In the genomic region with DNA sequence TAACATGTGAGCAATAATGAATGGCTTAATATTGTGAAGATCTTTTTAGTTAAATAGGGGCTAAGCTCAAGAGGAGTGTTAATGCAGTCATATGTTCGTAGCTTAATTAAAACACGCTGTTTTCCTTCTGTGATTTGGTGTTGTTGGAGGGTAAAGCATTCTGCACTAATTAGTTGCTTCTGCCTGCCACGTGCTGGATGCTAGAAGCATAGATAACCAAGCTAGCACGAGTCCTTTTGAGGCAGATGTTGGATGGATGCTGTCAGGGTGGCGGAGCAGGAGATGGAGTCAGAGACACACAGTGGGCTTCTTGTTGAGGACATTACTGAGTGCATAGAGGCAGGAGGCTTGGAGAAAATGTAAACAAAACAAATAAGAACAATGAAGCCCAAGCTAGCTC, we compare ENCODE assay signal across 30 mouse cellular contexts. TPM values are rescaled to one million over a fixed set of nuclear protein-coding genes. Genes with fewer than 3 reads are reported as not detected.
DNase-seq lines count a peak whose midpoint lies in the region; ATAC-seq and TF ChIP-seq lines count a peak whose summit lies in the region.
"Had no signal": no experiment of that assay in that cellular context is flagged by ENCODE, and none has a peak within 500 bp of the region (broad histone marks: within the 10 kb centered on the region; RNA-seq: fewer than 3 reads in every experiment).

No protein-coding gene starts in this region.

- no peaks in the 10 kb centered on the region for H3K9me3 ChIP-seq in forebrain, embryonic 15.5 days
- H3K9me3 ChIP-seq in forebrain, embryonic 11.5 days (ENCODE audit: control insufficient read depth, low read length) = no peaks in the 10 kb centered on the region
- no peaks in the 10 kb centered on the region for H3K9me3 ChIP-seq in midbrain, embryonic 14.5 days (ENCODE audit: control insufficient read depth, low read length)
- no peaks in the 10 kb centered on the region for H3K9me3 ChIP-seq in midbrain, embryonic 11.5 days (ENCODE audit: control insufficient read depth, low read length)
- H3K9me3 ChIP-seq in lung, postnatal 0 days (ENCODE audit: low read length) = no peaks in the 10 kb centered on the region
- H3K9me3 ChIP-seq: embryonic facial prominence, embryonic 12.5 days; embryonic facial prominence, embryonic 15.5 days; heart, embryonic 12.5 days; heart, embryonic 15.5 days; hindbrain, embryonic 10.5 days; hindbrain, embryonic 13.5 days had no signal

- peak overlapping the region; percentile 31; the same call in 1 of the 2 replicates for H3K27ac ChIP-seq in forebrain, embryonic 15.5 days (replicated peaks)
- no peak overlapping the region for H3K27ac ChIP-seq in forebrain, embryonic 11.5 days (ENCODE audit: low read depth, low read length)
- H3K27ac ChIP-seq in midbrain, embryonic 14.5 days (replicated peaks; ENCODE audit: low read depth, low read length) = 0 out of 2 replicates have a peak overlapping the region, but pooled peaks have one; percentile 5
- no peak overlapping the region for H3K27ac ChIP-seq in midbrain, embryonic 11.5 days (ENCODE audit: low read depth, low read length)
- H3K27ac ChIP-seq in lung, postnatal 0 days (ENCODE audit: low read length) = no peak overlapping the region
- H3K27ac ChIP-seq: embryonic facial prominence, embryonic 12.5 days; embryonic facial prominence, embryonic 15.5 days; heart, embryonic 15.5 days; hindbrain, embryonic 10.5 days; hindbrain, embryonic 13.5 days had no signal

- no peak for DNase-seq in forebrain, embryonic 11.5 days (ENCODE audit: low spot score)
- DNase-seq in midbrain, embryonic 14.5 days = no peak
- no peak for DNase-seq in midbrain, embryonic 11.5 days (ENCODE audit: low spot score, missing footprints)
- DNase-seq in brain, embryonic 14.5 days (ENCODE audit: low read depth) = peak; percentile 57
- peak; percentile 8 for DNase-seq in brain, embryonic 18.5 days (ENCODE audit: low read depth, low spot score)
- DNase-seq in layer of hippocampus, adult 18-20 months (ENCODE audit: low spot score in 2 of 2) = no peak
- no peak for DNase-seq in lung, postnatal 0 days (ENCODE audit: low spot score)
- DNase-seq: adrenal gland, adult 2 months; adrenal gland, postnatal 14 days; cerebellum, adult 11 months; cerebellum, adult 2 months; cerebellum, adult 9-11 months; cerebellum, postnatal 25 days; gastrocnemius, postnatal 10 days; gastrocnemius, postnatal 36 days; heart, postnatal 10 days; heart, postnatal 36 days had no signal

- no peak for TF ChIP-seq EP300 in lung, postnatal 0 days (IDR thresholded peaks at IDR 0.05)

- ATAC-seq in forebrain, embryonic 15.5 days (replicated peaks) = no peak
- ATAC-seq in forebrain, embryonic 11.5 days (replicated peaks; ENCODE audit: low FRiP score) = no peak
- no peak for ATAC-seq in midbrain, embryonic 14.5 days (ENCODE audit: low FRiP score, low TSS enrichment)
- no peak for ATAC-seq in midbrain, embryonic 11.5 days (ENCODE audit: low FRiP score)
- ATAC-seq in lung, postnatal 0 days = no peak
- ATAC-seq: CD4-positive, CD25-positive, alpha-beta regulatory T cell, adult 4 months; intestine, postnatal 0 days had no signal

- no peaks in the 10 kb centered on the region for H3K27me3 ChIP-seq in forebrain, embryonic 15.5 days
- H3K27me3 ChIP-seq in forebrain, embryonic 11.5 days (ENCODE audit: control insufficient read depth, insufficient read depth, low read length) = no peaks in the 10 kb centered on the region
- H3K27me3 ChIP-seq in midbrain, embryonic 14.5 days (ENCODE audit: control insufficient read depth, insufficient read depth, low read length) = no peaks in the 10 kb centered on the region
- no peaks in the 10 kb centered on the region for H3K27me3 ChIP-seq in midbrain, embryonic 11.5 days (ENCODE audit: control insufficient read depth, insufficient read depth, low read length)
- H3K27me3 ChIP-seq in lung, postnatal 0 days (replicated peaks; ENCODE audit: insufficient read depth, low read length) = no peaks in the 10 kb centered on the region
- H3K27me3 ChIP-seq: embryonic facial prominence, embryonic 12.5 days; embryonic facial prominence, embryonic 15.5 days; heart, embryonic 12.5 days; heart, embryonic 15.5 days; hindbrain, embryonic 13.5 days had no signal

- H3K4me2 ChIP-seq in forebrain, embryonic 15.5 days (replicated peaks) = no peak overlapping the region
- no peak overlapping the region for H3K4me2 ChIP-seq in forebrain, embryonic 11.5 days (ENCODE audit: low read depth, low read length, severe bottlenecking)
- no peak overlapping the region for H3K4me2 ChIP-seq in midbrain, embryonic 14.5 days (ENCODE audit: low read length)
- H3K4me2 ChIP-seq in midbrain, embryonic 11.5 days = no peak overlapping the region
- no peak overlapping the region for H3K4me2 ChIP-seq in lung, postnatal 0 days (replicated peaks; ENCODE audit: low read depth, low read length)
- H3K4me2 ChIP-seq: embryonic facial prominence, embryonic 12.5 days; embryonic facial prominence, embryonic 15.5 days; heart, embryonic 12.5 days; heart, embryonic 15.5 days; hindbrain, embryonic 13.5 days had no signal

- TF ChIP-seq POLR2A in brain, embryonic 14.5 days (IDR thresholded peaks at IDR 0.05; ENCODE audit: borderline replicate concordance, extremely low read depth, insufficient read depth, insufficient read length, poor library complexity, severe bottlenecking) = no peak

- peaks cover 22% of the 10 kb centered on the region for H3K36me3 ChIP-seq in forebrain, embryonic 15.5 days
- H3K36me3 ChIP-seq in forebrain, embryonic 11.5 days (ENCODE audit: control insufficient read depth, insufficient read depth, low read length) = peaks cover 5% of the 10 kb centered on the region; the same call in 1 of the 2 replicates
- peaks cover 32% of the 10 kb centered on the region for H3K36me3 ChIP-seq in midbrain, embryonic 14.5 days (ENCODE audit: control insufficient read depth, insufficient read depth, low read length)
- H3K36me3 ChIP-seq in midbrain, embryonic 11.5 days (ENCODE audit: control insufficient read depth, insufficient read depth, low read length) = peaks cover 7% of the 10 kb centered on the region; the same call in 1 of the 2 replicates
- peaks cover 10% of the 10 kb centered on the region; the same call in 1 of the 2 replicates for H3K36me3 ChIP-seq in lung, postnatal 0 days (ENCODE audit: insufficient read depth, low read length)

- TF ChIP-seq CTCF in brain, embryonic 14.5 days (IDR thresholded peaks at IDR 0.05; ENCODE audit: borderline replicate concordance, extremely low read depth, insufficient read depth, insufficient read length) = no peak
- TF ChIP-seq CTCF in lung, postnatal 0 days (IDR thresholded peaks at IDR 0.05) = no peak

- 49% methylated on average over 5 of the region's 5 CpGs for WGBS in forebrain, embryonic 15.5 days
- WGBS in forebrain, embryonic 11.5 days = 82% methylated on average over 5 of the region's 5 CpGs
- WGBS in midbrain, embryonic 14.5 days = 85% methylated on average over 5 of the region's 5 CpGs
- 89% methylated on average over 5 of the region's 5 CpGs for WGBS in midbrain, embryonic 11.5 days
- 92% methylated on average over 5 of the region's 5 CpGs for WGBS in lung, postnatal 0 days

- no peak overlapping the region for H3K4me3 ChIP-seq in forebrain, embryonic 15.5 days
- no peak overlapping the region for H3K4me3 ChIP-seq in forebrain, embryonic 11.5 days (ENCODE audit: low read depth, low read length)
- H3K4me3 ChIP-seq in midbrain, embryonic 14.5 days (replicated peaks; ENCODE audit: low read depth, low read length) = no peak overlapping the region
- H3K4me3 ChIP-seq in midbrain, embryonic 11.5 days (ENCODE audit: low read depth, low read length) = no peak overlapping the region
- H3K4me3 ChIP-seq in lung, postnatal 0 days (ENCODE audit: low read depth, low read length) = no peak overlapping the region
- H3K4me3 ChIP-seq: embryonic facial prominence, embryonic 12.5 days; embryonic facial prominence, embryonic 15.5 days; heart, embryonic 12.5 days; heart, embryonic 15.5 days; hindbrain, embryonic 10.5 days; hindbrain, embryonic 13.5 days had no signal

- H3K9ac ChIP-seq in forebrain, embryonic 15.5 days (replicated peaks) = no peak overlapping the region
- no peak overlapping the region for H3K9ac ChIP-seq in forebrain, embryonic 11.5 days (ENCODE audit: low read length)
- no peak overlapping the region for H3K9ac ChIP-seq in midbrain, embryonic 14.5 days (replicated peaks; ENCODE audit: low read length)
- no peak overlapping the region for H3K9ac ChIP-seq in midbrain, embryonic 11.5 days (ENCODE audit: low read length)
- H3K9ac ChIP-seq in lung, postnatal 0 days (replicated peaks; ENCODE audit: low read depth) = no peak overlapping the region
- H3K9ac ChIP-seq: embryonic facial prominence, embryonic 12.5 days; embryonic facial prominence, embryonic 15.5 days; heart, embryonic 12.5 days; heart, embryonic 15.5 days; hindbrain, embryonic 13.5 days had no signal

- H3K4me1 ChIP-seq in forebrain, embryonic 15.5 days = peaks cover 4% of the 10 kb centered on the region
- no peaks in the 10 kb centered on the region for H3K4me1 ChIP-seq in forebrain, embryonic 11.5 days (replicated peaks; ENCODE audit: control insufficient read depth, insufficient read depth, low read length)
- H3K4me1 ChIP-seq in midbrain, embryonic 14.5 days (ENCODE audit: control insufficient read depth, insufficient read depth, low read length) = no peaks in the 10 kb centered on the region
- no peaks in the 10 kb centered on the region for H3K4me1 ChIP-seq in midbrain, embryonic 11.5 days (ENCODE audit: control insufficient read depth, insufficient read depth, low read length)
- H3K4me1 ChIP-seq in lung, postnatal 0 days (ENCODE audit: insufficient read depth, low read depth, low read length) = no peaks in the 10 kb centered on the region
- H3K4me1 ChIP-seq: embryonic facial prominence, embryonic 12.5 days; embryonic facial prominence, embryonic 15.5 days; heart, embryonic 12.5 days; heart, embryonic 15.5 days; hindbrain, embryonic 10.5 days had no signal

RNA-seq across cellular contexts. Expression of gene Cacng1, which starts 59.2 kb away (rescaled TPM):
- 0.27 and 0.34 TPM in 2 replicates for polyA plus RNA-seq in forebrain, embryonic 15.5 days (2015; fragmentation: Nextera tagmentation; extraction: Ambion mirVana)
- 0.21 TPM in 1 of 2 replicates, not detected in the other for polyA plus RNA-seq in forebrain, embryonic 11.5 days (2014; fragmentation: Nextera tagmentation; extraction: Ambion mirVana)
- 0.45 and 0.46 TPM in 2 replicates for polyA plus RNA-seq in midbrain, embryonic 14.5 days (2014; fragmentation: Nextera tagmentation; extraction: Ambion mirVana)
- polyA plus RNA-seq in midbrain, embryonic 11.5 days (2014; fragmentation: Nextera tagmentation; extraction: Ambion mirVana) = 0.25 TPM in 1 of 2 replicates, not detected in the other
- 1.4 and 1.8 TPM in 2 replicates for polyA plus RNA-seq in brain, embryonic 14.5 days (2012; rRNA removed)
- not detected for total RNA-seq in layer of hippocampus, adult 18-20 months (2021)
- polyA plus RNA-seq in lung, postnatal 0 days (2015; fragmentation: Nextera tagmentation; extraction: Ambion mirVana) = 0.14 and 1.6 TPM in 2 replicates
- total RNA-seq: adrenal gland, adult 2 months; common myeloid progenitor, adult 5-6 weeks; granulocyte monocyte progenitor cell, adult 5-6 weeks; heart, postnatal 10 days; heart, postnatal 36 days; MEL had no signal
- polyA plus RNA-seq: CD4-positive, CD25-positive, alpha-beta regulatory T cell, adult 4 months; heart, embryonic 12.5 days; intestine, embryonic 14.5 days had no signal

Comparison
In these comparisons a context has a peak if more than half of its experiments do, and no peak if none do; other contexts are left out.
1. H3K27ac ChIP-seq: peak in forebrain, embryonic 15.5 days (single experiment) and midbrain, embryonic 14.5 days (single experiment); none in forebrain, embryonic 11.5 days (single experiment), midbrain, embryonic 11.5 days (single experiment) and lung, postnatal 0 days (single experiment).
2. DNase-seq: peak in brain, embryonic 14.5 days (single experiment) and brain, embryonic 18.5 days (single experiment); none in forebrain, embryonic 11.5 days (single experiment), midbrain, embryonic 14.5 days (single experiment), midbrain, embryonic 11.5 days (single experiment), layer of hippocampus, adult 18-20 months (0 of 2) and lung, postnatal 0 days (single experiment).